Mouse (Mus musculus): ENCODE measurements around the gene Ndufa4l2. TPM values are rescaled to one million over a fixed set of nuclear protein-coding genes. Genes with fewer than 3 reads are reported as not detected.

The Ndufa4l2 gene
- total and polyA plus RNA-seq, 3 experiments = 21.8 to 26.6 TPM; not detected in 1

DNA sequence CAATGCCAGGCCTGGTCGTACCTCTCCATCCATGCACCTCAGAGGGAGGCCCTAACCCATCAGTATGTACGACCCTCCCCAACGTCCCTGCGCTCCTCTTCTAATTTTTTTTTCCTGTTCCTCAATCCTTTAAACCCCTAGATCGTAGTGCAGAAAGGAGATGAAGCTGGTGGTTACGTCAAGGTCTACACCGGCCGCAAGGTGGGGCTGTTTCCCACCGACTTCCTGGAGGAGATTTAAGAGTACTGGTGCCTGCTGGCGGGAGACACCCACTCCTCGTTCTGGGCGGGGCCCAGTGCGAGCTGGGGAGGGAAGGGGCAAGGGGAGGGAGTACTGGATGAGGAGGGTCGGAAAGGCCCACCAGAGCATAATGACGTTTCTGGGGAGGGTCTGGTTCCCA, 6.5 kb upstream of the Ndufa4l2 start (continued):
- TF ChIP-seq CHD1 (IDR thresholded peaks at IDR 0.05; ENCODE audit: low read depth, low read length) (no peak), USF1 (IDR thresholded peaks at IDR 0.05; ENCODE audit: low read depth, low read length) (no peak), USF2 (IDR thresholded peaks at IDR 0.05; ENCODE audit: borderline replicate concordance in 1 of 2, insufficient read depth in 1 of 2, low read depth in 1 of 2, low read length in 2 of 2) (no peak), KAT2A (conservative IDR thresholded peaks at IDR 0.05; ENCODE audit: low read depth, low read length) (no peak), JUND (IDR thresholded peaks at IDR 0.05; ENCODE audit: low read depth, low read length) (no peak), POLR2AphosphoS2 (IDR thresholded peaks at IDR 0.05; ENCODE audit: low read length) (no peak), POLR2AphosphoS5 (IDR thresholded peaks at IDR 0.05; ENCODE audit: borderline replicate concordance, low read depth, low read length) (no peak), SIN3A (IDR thresholded peaks at IDR 0.05; ENCODE audit: low read length) (no peak), NELFE (IDR thresholded peaks at IDR 0.05; ENCODE audit: low read depth, low read length) (no peak), HCFC1 (IDR thresholded peaks at IDR 0.05; ENCODE audit: low read depth, low read length) (no peak), MAX (IDR thresholded peaks at IDR 0.05; ENCODE audit: low read length) (no peak), MAZ (IDR thresholded peaks at IDR 0.05; ENCODE audit: low read depth, low read length) (peak; percentile 55; the same call in 1 of the 2 replicates), TBP (IDR thresholded peaks at IDR 0.05; ENCODE audit: low read depth, low read length) (no peak), GATA1 (IDR thresholded peaks at IDR 0.05; ENCODE audit: low read depth, low read length) (no peak), ZKSCAN1 (IDR thresholded peaks at IDR 0.05; ENCODE audit: low read depth, low read length) (no peak)

DNA sequence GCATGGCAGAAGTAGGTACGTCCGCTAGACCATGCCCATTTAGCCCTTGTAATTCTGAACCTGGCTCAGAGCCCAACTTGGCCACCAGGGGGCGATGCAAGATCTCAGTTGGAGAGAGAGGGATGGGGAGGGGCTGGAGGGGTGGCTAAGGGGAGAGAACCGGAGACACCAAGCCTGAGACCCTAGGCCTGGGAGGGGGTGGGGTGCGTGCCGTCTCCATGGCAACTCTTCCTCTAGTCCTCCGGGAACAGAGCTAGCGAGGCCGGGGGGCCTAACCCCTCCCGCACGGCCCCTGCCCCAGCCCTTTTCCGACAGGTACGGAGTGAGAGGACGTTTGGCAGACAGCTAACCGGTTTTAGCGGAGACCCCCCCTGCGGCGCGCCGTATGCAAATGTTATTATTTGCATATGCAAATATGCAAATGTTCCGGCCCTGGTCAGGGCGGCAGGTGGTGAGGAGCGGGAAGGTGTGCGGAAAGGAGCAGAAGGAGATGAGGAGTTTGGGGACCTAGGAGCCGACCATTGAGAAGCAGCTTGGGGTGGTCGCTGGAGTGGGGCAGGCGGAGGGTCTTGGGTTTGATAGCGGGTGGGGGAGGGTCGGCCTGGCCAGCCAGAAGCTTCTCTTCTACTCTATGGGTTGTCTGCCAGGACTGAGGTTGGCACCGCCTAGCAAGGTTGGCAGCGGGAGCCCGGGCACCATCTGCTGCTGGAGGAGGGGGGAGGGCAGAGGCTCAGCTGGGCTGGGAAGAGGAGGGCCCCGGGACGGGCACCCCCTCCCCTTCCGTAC, 5.5 kb upstream of the Ndufa4l2 start:
- peak; percentile 89 for DNase-seq (ENCODE audit: low read depth, low spot score)
- peaks cover 0 to 13% of the 10 kb centered on the region in 2 experiments; a peak in 2 of 4 replicates for H3K4me1 ChIP-seq (ENCODE audit: control insufficient read depth in 1 of 2, insufficient read depth in 2 of 2, low read length in 2 of 2)
- peak overlapping the region; percentile 44; the same call in 1 of the 2 replicates for H3K9ac ChIP-seq (ENCODE audit: control insufficient read depth, low read depth, low read length, poor library complexity, severe bottlenecking)
- peak overlapping the region; percentile 38 to 43; a peak in 3 of 4 replicates for H3K4me3 ChIP-seq (ENCODE audit: control insufficient read depth in 1 of 2, insufficient read depth in 1 of 2, low read depth in 2 of 2, low read length in 2 of 2)
- H3K27ac ChIP-seq (ENCODE audit: control insufficient read depth, low read depth, low read length) = no peak overlapping the region
- H3K9me3 ChIP-seq (replicated peaks; ENCODE audit: insufficient read depth, low read length) = no peaks in the 10 kb centered on the region
- H3K79me2 ChIP-seq (ENCODE audit: control insufficient read depth, insufficient read depth, low read length, poor library complexity) = no peaks in the 10 kb centered on the region; the same call in 1 of the 2 replicates
- H3K27me3 ChIP-seq (ENCODE audit: control insufficient read depth in 1 of 2, insufficient read depth in 2 of 2, low read length in 2 of 2) = no peaks in the 10 kb centered on the region
- no peaks in the 10 kb centered on the region; a peak in 2 of 4 replicates for H3K36me3 ChIP-seq (ENCODE audit: control insufficient read depth in 1 of 2, insufficient read depth in 2 of 2, low read length in 2 of 2)
- no peak for TF ChIP-seq USF1 (IDR thresholded peaks at IDR 0.05; ENCODE audit: low read depth, low read length)
- no peak for TF ChIP-seq TCF12 (IDR thresholded peaks at IDR 0.05; ENCODE audit: low read depth, low read length)
- TF ChIP-seq POLR2AphosphoS5 (IDR thresholded peaks at IDR 0.05; ENCODE audit: borderline replicate concordance, low read depth, low read length) = no peak
- TF ChIP-seq EP300 (IDR thresholded peaks at IDR 0.05; ENCODE audit: low read depth in 1 of 2, low read length in 2 of 2) = no peak
- no peak for TF ChIP-seq BHLHE40 (IDR thresholded peaks at IDR 0.05; ENCODE audit: borderline replicate concordance, low read depth, low read length)
- peak; percentile 9; the same call in 1 of the 2 replicates for TF ChIP-seq SIN3A (IDR thresholded peaks at IDR 0.05; ENCODE audit: low read length)
- peak; percentile 77 for TF ChIP-seq ZC3H11A (IDR thresholded peaks at IDR 0.05; ENCODE audit: low read depth, low read length)
- peak; percentile 75 for TF ChIP-seq SMC3 (IDR thresholded peaks at IDR 0.05; ENCODE audit: low read depth, low read length)
- peak; percentile 77 for TF ChIP-seq MYB (IDR thresholded peaks at IDR 0.05; ENCODE audit: low read depth, low read length)
- no peak for TF ChIP-seq ZKSCAN1 (IDR thresholded peaks at IDR 0.05; ENCODE audit: low read depth, low read length)
- peak; percentile 65 to 96 (median 91) for TF ChIP-seq CTCF (IDR thresholded peaks at IDR 0.05 in 2 of 3, conservative IDR thresholded peaks at IDR 0.05 in 1 of 3; ENCODE audit: control insufficient read depth in 1 of 3, insufficient read depth in 1 of 3, low read depth in 2 of 3, low read length in 3 of 3, poor library complexity in 1 of 3, severe bottlenecking in 1 of 3)
- TF ChIP-seq MAZ (IDR thresholded peaks at IDR 0.05; ENCODE audit: low read depth, low read length) = peak; percentile 93
- no peak for TF ChIP-seq TBP (IDR thresholded peaks at IDR 0.05; ENCODE audit: low read depth, low read length)
- peak; percentile 71 for TF ChIP-seq RAD21 (IDR thresholded peaks at IDR 0.05; ENCODE audit: low read depth, low read length)
